Mouse (Mus musculus) bone marrow, adult 2 months (tissue): ENCODE measurements around the gene Srsf12.

Experiments
- CTCF ChIP-seq: fragments of 200-500 bp; IDR thresholded peaks from 2 replicates; pipeline ENCODE4 v1.5.1; 2011; ENCODE audit warnings: low read length, control low read depth; ENCODE audit not compliant: control insufficient read depth, insufficient read depth
- POLR2A ChIP-seq: fragments of 200-500 bp; IDR thresholded peaks from 2 replicates; pipeline ENCODE4 v1.6.1; 2011; ENCODE audit warnings: low read depth, mild to moderate bottlenecking, control low read depth, low read length, borderline replicate concordance; ENCODE audit not compliant: control insufficient read depth

- no peak for TF ChIP-seq CTCF
- TF ChIP-seq POLR2A = no peak
Measured at GRCm38 (mm10) chr4:33281891-33282685, 73.3 kb downstream of the Srsf12 start.
